Mouse (Mus musculus) spleen, embryonic (tissue): ENCODE results near the gene Tbc1d9.

ENCODE experiments used
- CTCF ChIA-PET: fragments of 350-600 bp; sonication (Branson Sonifier 250); formaldehyde crosslinking; loops from one replicate; lab custom pipeline; 2022; lab: Charles Lee

Tbc1d9 gene

DNA sequence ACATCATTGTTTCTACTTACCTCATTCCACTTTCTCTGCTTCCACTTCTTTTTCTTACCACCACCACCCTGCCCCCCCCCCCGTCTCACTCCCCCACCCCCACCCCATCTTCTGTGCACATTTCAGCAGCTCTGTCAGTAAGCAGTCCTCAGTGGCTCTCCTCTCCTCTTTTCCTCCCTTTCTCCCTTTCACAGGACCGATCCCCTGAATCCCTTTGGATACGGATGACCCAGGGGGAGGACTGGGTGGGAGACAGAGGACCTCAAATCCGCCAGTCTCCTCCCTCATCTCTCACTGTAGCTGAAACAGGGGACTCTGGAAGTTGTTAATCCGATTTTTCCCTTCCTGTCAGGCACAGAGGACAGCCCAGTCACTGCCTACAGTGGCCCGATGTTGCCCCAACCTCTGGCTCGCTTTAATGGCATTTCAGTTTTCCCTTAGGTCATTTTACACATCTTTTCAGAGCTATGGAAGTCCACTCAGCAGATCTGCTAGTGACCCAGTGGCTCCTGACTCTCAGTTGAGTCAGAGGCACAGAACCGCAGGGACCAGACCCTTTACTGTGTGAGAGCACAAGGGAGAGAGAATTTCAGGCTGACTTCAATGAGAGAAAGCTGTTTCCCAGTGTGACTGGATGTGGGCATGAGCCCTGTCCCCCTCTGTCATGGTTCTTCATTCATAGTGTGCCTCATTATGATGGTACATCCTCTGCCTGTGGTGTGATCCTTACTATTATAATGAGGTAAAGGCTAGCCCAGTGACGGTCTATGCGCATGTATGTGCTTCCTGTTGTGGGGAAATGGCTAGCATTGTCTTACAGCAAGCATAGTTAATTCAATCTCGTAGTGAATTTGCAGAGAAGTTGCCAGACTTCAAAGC is 12.4 kb downstream of the Tbc1d9 start:
- CTCF ChIA-PET: no interaction called here

DNA sequence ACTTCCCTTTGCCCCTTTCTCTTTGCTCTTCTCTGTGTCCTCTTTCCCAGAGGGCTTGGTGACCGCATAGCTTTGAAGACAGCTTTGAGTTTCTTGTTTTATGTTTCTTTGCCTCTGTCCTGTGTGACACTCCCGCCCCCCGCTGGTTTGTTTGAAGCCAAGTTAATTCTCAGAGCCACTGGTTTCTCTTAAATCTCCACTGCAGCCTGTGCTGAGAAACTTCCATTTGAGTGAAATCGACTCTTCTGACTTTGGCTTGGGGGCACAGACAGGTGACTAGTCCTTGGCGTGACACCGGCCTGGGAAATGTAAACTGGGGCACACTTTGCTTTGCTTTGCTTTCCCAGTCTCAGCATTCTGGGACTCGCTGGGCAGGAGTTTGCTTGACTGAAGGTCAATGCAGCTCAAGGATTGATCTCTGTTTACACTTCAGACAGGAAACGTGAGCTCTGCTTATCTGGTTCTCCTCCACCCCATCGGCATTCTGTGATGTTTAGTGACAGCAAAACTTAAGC is 13.1 kb downstream of the Tbc1d9 start:
- CTCF ChIA-PET: no interaction called here

DNA sequence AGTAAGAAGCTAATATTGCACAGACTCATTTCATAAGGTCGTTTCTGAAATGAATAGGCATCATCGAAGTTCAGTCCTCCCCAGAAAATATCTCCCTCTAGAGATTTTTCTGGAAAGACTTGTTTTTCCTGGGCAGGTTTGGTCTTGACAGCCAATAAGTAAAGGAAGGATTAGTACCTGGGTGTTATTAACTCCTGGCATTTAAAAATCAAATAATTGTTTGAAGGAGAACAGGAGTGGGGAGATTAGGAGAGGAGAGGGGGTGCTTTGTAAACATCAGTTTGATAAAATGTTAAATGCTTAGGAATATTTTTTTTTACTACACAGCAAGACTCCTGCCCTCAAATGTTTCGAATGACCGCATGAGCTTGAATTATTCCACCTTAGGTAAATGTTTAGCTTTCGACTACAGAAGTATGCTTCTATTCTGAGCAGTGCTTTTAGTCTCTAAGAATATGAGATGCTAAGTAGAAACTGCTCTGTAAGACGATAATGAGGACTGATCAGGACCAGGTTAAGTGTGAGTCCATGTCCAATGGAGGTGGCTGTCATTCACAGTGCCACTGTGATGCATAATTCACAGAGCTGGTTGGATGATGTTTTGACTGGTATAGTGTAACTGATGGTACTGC is 16.8 kb downstream of the Tbc1d9 start:
- CTCF ChIA-PET: interaction anchor here (1.1 kb wide), 1 partner anchor 9 kb away, joined by 3 read pairs; no protein-coding TSS in a partner anchor

DNA sequence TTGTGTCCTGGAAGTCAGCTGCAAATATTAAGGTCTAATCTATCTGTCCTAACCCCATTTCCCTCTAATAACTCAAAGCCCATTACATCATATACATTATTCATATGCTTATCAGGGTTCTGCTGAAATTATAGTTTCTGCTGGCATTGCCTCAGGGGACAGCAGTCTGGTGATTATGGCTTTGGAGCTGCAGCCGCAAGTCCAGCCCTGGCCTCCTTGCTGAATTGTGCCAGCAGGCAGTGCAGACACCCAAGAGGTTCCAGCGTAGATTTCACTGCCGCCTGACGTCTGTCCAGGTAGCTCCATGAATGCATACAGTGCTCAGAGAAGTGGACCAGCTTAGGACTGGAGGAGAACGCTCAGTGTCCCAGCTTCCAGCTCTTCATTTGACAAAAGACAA is 17.6 kb downstream of the Tbc1d9 start:
- CTCF ChIA-PET: no interaction called here

DNA sequence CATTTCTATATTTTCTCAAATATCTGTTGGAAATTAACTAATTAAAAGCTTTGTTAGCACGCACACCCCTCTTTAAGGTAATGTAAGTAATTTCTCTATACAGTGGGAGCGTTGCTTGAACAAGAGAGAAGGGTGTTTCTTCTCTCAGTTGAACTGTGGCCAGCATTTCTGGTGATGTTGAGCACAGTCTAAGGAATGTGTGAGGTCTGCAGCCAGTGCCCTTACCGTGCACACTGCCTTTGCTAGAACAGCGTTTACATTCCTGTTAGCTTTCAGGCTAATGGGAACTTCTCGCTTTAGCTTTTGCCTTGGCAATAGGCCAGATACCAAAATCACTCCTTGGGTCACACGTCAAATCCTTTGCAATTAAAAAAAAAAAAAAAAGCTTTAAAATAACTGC is 21.2 kb downstream of the Tbc1d9 start:
- CTCF ChIA-PET: interaction anchor here (0.6 kb wide), 1 partner anchor 46 kb away, joined by 4 read pairs; no protein-coding TSS in a partner anchor

DNA sequence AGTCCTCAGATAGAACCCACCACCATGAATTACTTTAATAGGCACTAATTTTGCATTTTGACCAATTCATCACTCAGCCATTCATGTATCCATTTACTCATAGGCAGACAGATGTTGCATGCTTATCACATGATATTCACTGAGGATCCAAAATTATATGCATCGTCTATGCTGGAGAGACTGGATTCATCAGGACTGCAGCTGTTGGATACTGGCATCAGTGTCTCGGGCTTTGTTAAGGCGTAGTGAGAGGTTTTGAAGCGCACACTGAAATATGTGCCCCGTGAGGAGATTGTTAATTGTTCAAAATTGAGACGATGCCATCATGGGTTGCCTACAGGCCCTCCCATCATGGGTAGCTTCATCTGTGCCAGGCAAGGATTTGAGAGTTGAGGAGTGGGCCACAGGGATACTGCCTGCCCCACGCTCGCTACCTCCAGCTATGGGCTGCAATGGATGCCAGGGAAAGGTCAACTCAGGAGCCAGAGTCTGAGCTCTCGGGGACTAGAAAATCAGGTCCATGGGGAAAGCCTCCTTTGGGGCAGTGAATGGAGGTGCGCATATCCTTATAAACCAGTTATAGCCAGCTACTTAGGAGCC is 22.3 kb downstream of the Tbc1d9 start:
- CTCF ChIA-PET: no interaction called here

DNA sequence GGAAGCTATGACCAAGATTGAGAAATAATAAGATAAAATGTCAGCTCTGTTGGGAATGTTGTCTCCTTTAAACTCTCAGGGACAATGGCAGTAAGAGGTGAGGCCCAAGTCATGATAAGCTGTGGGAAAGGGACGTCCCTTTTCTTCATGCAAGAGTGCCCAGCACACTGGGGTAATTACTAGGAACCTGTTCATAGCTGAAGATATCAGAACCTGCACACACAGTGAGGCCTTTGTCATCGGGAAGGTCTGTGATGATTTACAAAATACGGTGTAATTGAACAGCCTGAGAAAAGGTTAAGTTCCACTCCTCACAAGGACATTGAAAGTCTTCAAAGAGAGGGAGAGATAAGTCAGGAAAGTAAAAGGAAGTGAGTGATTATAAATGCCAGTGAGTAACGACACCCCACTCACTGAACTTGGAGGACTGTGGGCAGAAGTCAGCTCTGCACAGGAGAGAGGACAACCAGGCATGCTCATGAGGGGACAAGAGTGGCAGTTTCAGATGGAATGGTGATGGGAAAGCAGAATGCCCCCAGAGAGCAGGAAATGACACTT is 24.5 kb downstream of the Tbc1d9 start:
- CTCF ChIA-PET: interaction anchor here (0.6 kb wide), 1 partner anchor 688 kb away, joined by 4 read pairs; no protein-coding TSS in a partner anchor

DNA sequence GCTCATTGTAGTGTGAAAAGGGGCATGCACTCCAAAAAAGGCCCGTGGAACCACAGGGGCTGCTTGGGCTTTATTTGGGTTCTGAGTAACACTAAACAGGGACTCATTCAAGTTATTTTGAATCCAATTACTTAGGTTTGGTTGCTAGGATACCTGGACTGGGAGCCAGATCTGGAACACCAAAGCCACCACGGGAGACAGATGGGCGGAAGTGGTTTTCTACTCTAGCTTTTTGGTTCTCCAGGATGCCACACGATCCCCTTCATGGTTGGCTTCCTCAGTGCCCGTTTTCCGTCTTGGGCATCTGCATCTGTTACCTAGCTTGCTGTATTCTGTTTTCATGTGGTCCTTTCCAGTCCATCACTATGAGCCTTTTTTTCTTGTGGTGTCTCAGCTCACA is 30.9 kb downstream of the Tbc1d9 start:
- CTCF ChIA-PET: no interaction called here

DNA sequence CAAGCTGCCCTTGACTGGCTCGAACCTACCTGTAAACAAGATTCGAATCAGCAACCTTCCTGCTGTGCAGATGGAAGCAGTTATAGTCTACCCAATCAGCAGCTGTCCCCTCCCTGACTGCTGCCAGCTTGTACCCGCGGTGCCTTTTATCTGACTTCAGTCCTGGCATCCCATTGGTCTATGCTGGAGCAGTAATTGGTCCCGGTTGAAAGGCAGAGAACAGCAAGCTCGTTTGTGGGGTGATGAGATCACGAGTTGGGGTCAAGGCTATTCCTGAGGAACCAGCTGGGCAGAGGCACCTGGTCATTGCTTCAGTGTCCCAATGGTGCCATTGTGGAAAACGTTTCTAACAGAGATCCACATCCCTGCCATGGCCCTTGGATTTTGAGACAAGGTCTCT is 34.6 kb downstream of the Tbc1d9 start:
- CTCF ChIA-PET: no interaction called here

DNA sequence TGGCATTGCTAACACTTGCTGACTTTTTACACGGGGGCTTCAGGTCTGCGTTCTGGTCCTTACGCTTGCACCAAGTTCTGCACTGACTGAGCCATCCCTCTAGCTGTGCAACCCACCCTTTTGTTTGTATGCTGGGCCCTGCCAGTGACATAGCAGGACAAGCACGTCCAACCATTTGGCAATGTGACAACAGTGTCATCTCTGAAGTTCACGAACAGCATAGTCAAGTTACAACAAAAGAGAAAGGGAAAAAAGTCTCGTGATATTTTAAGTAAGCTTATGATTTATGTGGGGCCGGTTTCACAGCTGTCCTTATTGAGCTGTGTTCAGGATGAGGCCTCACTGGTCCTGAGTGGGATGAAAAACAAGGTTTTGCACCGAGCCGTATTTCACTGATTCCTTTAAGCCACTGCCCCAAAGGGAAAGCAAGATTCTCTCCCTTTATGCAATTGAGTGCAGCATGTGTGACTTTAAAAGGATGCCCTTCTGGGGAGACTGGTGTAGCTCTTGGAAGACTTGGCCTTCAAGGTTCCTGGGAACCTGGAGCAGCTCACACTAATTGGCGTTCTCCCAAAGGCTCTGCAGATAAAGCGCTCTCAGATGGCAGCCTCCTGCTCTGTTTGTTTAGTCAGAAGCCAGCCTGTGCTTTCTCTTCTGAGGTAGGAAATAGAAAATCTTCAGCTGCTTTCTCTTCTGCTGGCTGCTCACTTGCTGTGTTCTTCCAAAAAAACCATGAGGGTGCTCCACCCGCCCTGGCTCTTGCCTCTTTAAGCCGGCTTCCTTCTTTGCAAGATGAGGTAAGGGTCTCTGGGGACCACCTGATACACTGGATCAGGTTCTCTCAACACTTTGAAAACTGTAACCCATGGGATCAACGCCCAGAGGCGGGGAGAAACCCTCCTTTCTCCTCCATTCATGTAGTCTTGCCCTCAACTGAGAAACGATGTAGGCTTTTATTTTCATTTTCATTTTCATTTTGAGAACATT is 35.3 kb downstream of the Tbc1d9 start:
- CTCF ChIA-PET: no interaction called here

DNA sequence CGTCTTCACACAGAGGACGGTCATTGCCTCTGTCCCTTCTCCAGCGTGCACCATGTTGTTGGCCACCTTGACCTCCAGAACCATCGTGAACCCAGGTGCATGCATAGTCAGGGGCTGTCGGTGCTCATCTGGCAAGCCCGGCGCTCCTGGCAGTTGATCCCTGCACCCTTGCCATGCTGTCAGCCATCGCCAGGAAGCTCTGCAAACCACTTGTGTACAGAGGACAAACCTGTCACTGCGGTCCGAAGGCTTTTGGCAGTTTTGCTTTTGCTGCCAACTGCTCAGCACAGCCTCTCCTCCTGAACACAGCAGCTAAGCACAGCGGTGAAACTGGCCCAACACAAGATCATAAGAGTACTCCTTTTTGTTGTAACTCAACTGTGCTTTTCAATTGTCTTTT is 37.8 kb downstream of the Tbc1d9 start:
- CTCF ChIA-PET: interaction anchor here (0.8 kb wide), 1 partner anchor 9 kb away, joined by 4 read pairs; no protein-coding TSS in a partner anchor

DNA sequence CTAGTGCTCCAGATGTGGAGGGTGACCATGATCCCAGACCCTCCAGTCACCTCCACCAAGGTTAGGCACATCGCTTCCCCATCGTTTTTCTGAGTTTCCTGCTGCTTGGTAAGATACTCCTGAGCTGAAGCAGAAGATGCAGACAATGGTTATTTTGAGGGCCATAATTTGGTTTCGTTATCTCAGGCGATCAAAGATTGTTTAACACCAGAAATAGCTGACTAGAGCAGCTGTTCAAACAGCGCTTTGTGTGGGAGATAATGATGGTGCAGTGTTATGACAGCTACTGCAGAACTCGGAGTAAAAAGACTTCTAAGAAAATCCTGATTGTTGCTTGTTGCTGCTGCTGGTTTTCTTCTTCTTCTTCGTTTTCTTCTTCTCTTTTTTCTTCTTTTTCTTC is 40.8 kb downstream of the Tbc1d9 start:
- CTCF ChIA-PET: interaction anchor here (0.7 kb wide), 1 partner anchor 217 kb away, joined by 3 read pairs; no protein-coding TSS in a partner anchor

DNA sequence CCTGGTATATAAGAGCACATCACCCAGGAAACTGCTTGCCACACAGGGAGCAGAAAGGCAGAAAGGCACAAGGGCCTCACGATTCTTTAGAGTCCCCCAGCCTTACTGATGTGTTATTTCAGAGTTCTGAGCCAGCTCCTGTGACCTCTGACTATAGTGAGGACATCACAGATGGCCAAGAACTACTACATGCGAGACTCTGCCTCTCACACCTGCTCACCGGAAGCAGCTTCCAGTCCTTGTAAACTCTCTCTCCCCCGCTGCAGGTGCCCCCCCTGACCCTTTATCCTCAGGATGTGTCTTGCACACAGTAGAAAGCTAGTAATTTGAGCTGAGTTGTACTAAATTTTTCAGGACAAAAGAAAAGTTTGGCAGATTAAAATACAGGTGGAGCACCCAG is 44.4 kb downstream of the Tbc1d9 start:
- CTCF ChIA-PET: interaction anchor here (0.6 kb wide), 1 partner anchor 96 kb away, joined by 3 read pairs; no protein-coding TSS in a partner anchor

DNA sequence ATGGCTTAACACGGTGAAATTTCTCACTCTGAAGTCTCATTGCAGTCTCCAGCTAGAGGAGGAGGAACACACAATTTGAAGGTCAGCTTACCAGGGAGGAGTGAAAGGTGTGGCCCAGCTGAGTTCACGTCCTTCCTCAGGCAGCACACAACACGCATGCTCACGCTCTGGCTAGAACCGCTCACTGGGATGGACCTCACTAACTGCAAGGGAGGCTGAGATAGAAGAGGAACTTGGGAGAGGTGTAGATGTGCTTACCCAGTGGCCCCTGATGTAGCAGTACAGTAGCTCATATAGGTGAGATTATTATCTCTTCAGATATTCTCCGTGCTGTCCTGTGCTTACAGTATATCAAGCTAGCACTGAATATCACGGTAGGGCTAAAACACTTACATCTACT is 45.5 kb downstream of the Tbc1d9 start:
- CTCF ChIA-PET: no interaction called here

DNA sequence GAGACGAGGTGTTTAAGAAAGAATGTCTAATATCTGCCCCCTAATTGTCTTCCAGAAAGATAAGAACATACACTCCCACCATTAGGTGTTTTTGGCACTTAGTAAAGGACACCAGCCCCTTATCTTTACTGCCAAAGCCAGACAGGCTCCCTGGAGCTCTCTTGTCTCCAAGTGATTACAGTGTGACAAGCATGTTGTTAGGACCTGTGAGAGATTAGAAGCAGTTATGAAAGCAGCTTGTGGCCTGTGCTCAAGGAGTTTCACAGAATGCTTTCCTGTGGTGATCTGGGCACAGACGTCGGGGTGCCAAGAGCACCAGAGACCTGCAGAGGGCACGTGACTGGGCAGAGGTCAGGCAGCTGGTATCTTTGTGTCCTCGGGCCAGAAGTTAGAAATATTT is 49.9 kb downstream of the Tbc1d9 start:
- CTCF ChIA-PET: no interaction called here

DNA sequence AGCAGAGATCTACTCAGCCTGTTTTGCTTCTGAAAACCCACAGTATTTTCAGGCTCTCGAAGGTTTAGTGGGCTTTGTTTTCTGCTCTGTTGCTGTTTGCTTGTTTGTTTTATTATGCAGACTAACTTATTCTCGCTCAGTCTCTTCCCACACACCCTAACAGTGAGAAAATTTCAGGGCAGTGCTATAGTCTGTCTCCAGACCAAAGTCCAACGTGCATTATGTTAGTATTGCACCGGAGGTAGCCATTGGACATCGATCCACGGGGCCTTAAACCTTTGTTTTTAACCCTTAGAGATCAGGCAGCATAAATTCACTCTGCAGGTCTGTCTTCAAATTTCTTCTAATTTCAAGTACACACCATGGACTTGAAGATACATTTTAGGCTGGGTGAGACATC is 51.4 kb downstream of the Tbc1d9 start:
- CTCF ChIA-PET: no interaction called here

DNA sequence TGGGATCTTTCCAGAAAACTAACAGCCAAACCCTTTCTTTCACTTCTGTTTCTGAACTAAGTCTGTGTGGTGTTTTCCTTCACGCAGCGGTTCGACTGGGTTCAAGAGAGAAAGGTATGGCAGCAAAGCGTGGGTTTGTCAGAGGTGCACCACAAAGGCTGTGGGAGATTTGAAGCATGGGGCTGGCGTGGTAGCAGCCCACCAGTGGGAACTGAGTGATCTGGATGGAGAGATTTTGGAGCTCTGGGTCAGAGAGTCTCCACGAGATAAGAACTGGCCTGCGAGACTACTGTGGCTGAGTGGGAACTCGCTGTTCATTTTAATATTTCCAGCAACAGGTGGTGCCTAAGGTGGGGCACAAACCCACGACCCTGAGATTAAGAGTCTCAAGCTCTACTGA is 52.0 kb downstream of the Tbc1d9 start:
- CTCF ChIA-PET: no interaction called here

DNA sequence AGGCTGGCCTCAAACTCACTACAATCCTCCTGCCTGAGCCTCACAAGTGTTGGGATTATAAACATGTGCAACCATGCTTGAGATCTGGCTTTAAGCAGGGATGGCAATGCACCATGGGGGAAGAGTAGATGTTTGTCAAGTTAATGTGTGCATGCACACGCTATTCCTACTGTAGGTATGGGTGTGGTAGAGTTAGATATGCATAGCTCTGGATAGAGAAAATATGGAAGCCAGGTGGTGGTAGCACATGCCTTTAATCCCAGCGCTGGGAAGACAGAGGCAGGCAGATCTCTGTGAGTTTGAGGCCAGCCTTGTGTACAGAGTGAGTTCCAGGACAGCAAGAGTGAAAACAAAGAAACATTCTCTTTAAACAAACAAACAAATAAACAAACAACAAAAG is 52.7 kb downstream of the Tbc1d9 start:
- CTCF ChIA-PET: no interaction called here

DNA sequence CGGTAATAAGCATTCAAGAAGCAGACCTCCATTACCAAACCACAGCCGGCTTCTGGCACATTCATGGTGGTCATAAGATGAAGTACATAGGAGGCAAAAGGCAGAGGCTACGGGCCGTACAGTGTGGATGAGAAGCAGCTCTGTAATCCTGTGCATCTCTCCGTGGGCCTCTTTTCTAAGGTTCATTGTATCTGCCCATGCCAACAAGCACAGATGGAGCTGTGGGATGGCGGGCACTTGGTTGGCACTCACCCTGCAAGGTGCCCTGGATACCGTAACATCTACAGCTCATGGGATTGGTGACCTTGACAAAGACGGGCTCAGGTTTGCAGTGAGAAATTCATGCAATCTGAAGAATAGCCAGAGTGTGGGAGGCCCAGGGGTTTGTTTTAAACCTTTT is 54.2 kb downstream of the Tbc1d9 start:
- CTCF ChIA-PET: no interaction called here

DNA sequence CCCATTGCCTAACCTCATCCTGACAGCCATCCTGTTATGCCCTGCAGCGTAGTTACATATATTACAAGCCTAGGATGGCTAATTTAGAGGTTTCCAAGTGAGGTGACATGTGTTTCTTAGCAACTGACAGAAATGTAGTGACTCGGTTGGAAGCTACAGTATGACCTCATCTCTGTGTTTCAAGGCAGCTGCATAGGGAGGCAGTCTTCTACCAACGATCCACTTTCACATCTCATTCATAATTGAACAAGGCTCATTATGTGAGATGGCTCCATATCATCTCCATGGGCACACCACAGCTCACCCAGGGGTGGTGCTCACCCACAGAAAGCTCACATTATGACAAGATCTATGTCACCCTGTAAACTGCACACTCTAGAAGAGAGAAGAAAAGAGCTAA is 55.6 kb downstream of the Tbc1d9 start:
- CTCF ChIA-PET: no interaction called here
